Mouse (Mus musculus) heart, embryonic 15.5 days (tissue): ENCODE results near the gene Cmtm3. TPM values are rescaled to one million over a fixed set of nuclear protein-coding genes. Genes with fewer than 3 reads are reported as not detected.

ENCODE experiments used
- polyA plus RNA-seq: library from polyadenylated mRNA; unstranded; fragments of >200 nt; fragmentation: Nextera tagmentation; extraction: Ambion mirVana; gene quantifications from 2 replicates; pipeline ENCODE4 v1.2.1, GENCODE M21; 2015

Cmtm3 gene
- polyA plus RNA-seq, 1 experiment from 2014 or later: 82.3 TPM

Other genes with a start within 250 kb of the Cmtm3 start
- gene Cdh5, start 237.8 kb upstream of the Cmtm3 start, polyA plus RNA-seq: 45.9 and 54.5 TPM in 2 replicates
- 0.84 and 1.2 TPM in 2 replicates for gene Bean1, start 169.0 kb upstream of the Cmtm3 start, polyA plus RNA-seq
- gene Tk2, start 90.9 kb upstream of the Cmtm3 start, polyA plus RNA-seq: 10.5 and 13.4 TPM in 2 replicates
- 23.7 and 26.3 TPM in 2 replicates for gene Cklf, start 88.5 kb upstream of the Cmtm3 start, polyA plus RNA-seq
- gene Cmtm2a, start 46.2 kb upstream of the Cmtm3 start, polyA plus RNA-seq: not detected in 2 replicates
- gene Gm45711, start 29.3 kb upstream of the Cmtm3 start, polyA plus RNA-seq: not detected in 2 replicates
- gene Cmtm1, start 29.3 kb upstream of the Cmtm3 start, polyA plus RNA-seq: not detected in 2 replicates
- not detected in 2 replicates for gene Gm11020, start 17.8 kb upstream of the Cmtm3 start, polyA plus RNA-seq
- not detected in 2 replicates for gene Cmtm2b, start 17.2 kb upstream of the Cmtm3 start, polyA plus RNA-seq
- 1.3 and 1.5 TPM in 2 replicates for gene Cmtm4, start 56.4 kb downstream of the Cmtm3 start, polyA plus RNA-seq
- gene Dync1li2, start 103.6 kb downstream of the Cmtm3 start, polyA plus RNA-seq: 50.4 and 52.4 TPM in 2 replicates
- gene Terb1, start 170.5 kb downstream of the Cmtm3 start, polyA plus RNA-seq: 0.09 and 0.32 TPM in 2 replicates
- gene Nae1, start 195.2 kb downstream of the Cmtm3 start, polyA plus RNA-seq: 63.4 and 64.4 TPM in 2 replicates
- gene Car7, start 195.3 kb downstream of the Cmtm3 start, polyA plus RNA-seq: 2.4 and 2.8 TPM in 2 replicates